Mouse (Mus musculus): Measurements from ENCODE around the gene Mrps23. TPM values are rescaled to one million over a fixed set of nuclear protein-coding genes. Genes with fewer than 3 reads are reported as not detected.

Mrps23 gene
- polyA plus RNA-seq (2014; fragmentation: Nextera tagmentation; extraction: Ambion mirVana) = 55.6 and 59.4 TPM in 2 replicates

GRCm38 (mm10) chr11:88203712-88204532 is at the start of gene Mrps23:
TSS of gene Mrps23 (plus strand) at chr11:88204388.
- DNase-seq (ENCODE audit: low spot score) = peak; percentile 98
- WGBS = under 1% methylated on average over 51 of the region's 51 CpGs

GRCm38 (mm10) chr11:88154500-88154899 is 49.7 kb upstream of the Mrps23 start:
- WGBS = 41% methylated on average over 8 of the region's 8 CpGs
- peak overlapping the region; percentile 81 for H3K27ac ChIP-seq (replicated peaks; ENCODE audit: low read depth, low read length)
- ATAC-seq (ENCODE audit: low read depth) (no peak), DNase-seq (ENCODE audit: low spot score) (no peak)
- H3K27me3 ChIP-seq (replicated peaks; ENCODE audit: control insufficient read depth, insufficient read depth, low read length) = no peaks in the 10 kb centered on the region
- no peak overlapping the region for H3K4me2 ChIP-seq (ENCODE audit: low read depth, low read length)
- no peak overlapping the region for H3K9ac ChIP-seq (ENCODE audit: low read depth, low read length)
- H3K4me1 ChIP-seq (ENCODE audit: control insufficient read depth, insufficient read depth, low read length) = peaks cover 61% of the 10 kb centered on the region
- no peaks in the 10 kb centered on the region for H3K9me3 ChIP-seq (ENCODE audit: control insufficient read depth, low read length)
- H3K36me3 ChIP-seq (ENCODE audit: control insufficient read depth, insufficient read depth, low read length) = no peaks in the 10 kb centered on the region
- H3K4me3 ChIP-seq (ENCODE audit: low read depth, low read length) = no peak overlapping the region

More at GRCm38 (mm10) chr11:88203712-88204532, at the start of gene Mrps23:
- peak within 1 kb of the TSS; percentile 75 for H3K4me3 ChIP-seq (ENCODE audit: low read depth, low read length)
- H3K36me3 ChIP-seq (ENCODE audit: control insufficient read depth, insufficient read depth, low read length) = peaks cover 14% of the 10 kb centered on the region
- H3K27ac ChIP-seq (replicated peaks; ENCODE audit: low read depth, low read length) = peak within 1 kb of the TSS; percentile 91
- H3K4me2 ChIP-seq (ENCODE audit: low read depth, low read length) = peak within 1 kb of the TSS; percentile 78
- H3K9ac ChIP-seq (ENCODE audit: low read depth, low read length) = peak within 1 kb of the TSS; percentile 77
- peaks cover 9% of the 10 kb centered on the region for H3K4me1 ChIP-seq (ENCODE audit: control insufficient read depth, insufficient read depth, low read length)
- no peaks in the 10 kb centered on the region for H3K27me3 ChIP-seq (replicated peaks; ENCODE audit: control insufficient read depth, insufficient read depth, low read length)
- peak; percentile 95 for ATAC-seq (ENCODE audit: low read depth)
- no peaks in the 10 kb centered on the region for H3K9me3 ChIP-seq (ENCODE audit: control insufficient read depth, low read length)

GRCm38 (mm10) chr11:88155451-88155850 is 48.7 kb upstream of the Mrps23 start:
- H3K27me3 ChIP-seq (replicated peaks; ENCODE audit: control insufficient read depth, insufficient read depth, low read length) = no peaks in the 10 kb centered on the region
- H3K4me3 ChIP-seq (ENCODE audit: low read depth, low read length) = no peak overlapping the region
- ATAC-seq (ENCODE audit: low read depth) (no peak), DNase-seq (ENCODE audit: low spot score) (no peak)
- 0 out of 2 replicates have a peak overlapping the region, but pooled peaks have one; percentile 6 for H3K27ac ChIP-seq (replicated peaks; ENCODE audit: low read depth, low read length)
- no peaks in the 10 kb centered on the region for H3K36me3 ChIP-seq (ENCODE audit: control insufficient read depth, insufficient read depth, low read length)
- H3K4me2 ChIP-seq (ENCODE audit: low read depth, low read length) = no peak overlapping the region
- H3K4me1 ChIP-seq (ENCODE audit: control insufficient read depth, insufficient read depth, low read length) = peaks cover 68% of the 10 kb centered on the region
- H3K9me3 ChIP-seq (ENCODE audit: control insufficient read depth, low read length) = no peaks in the 10 kb centered on the region
- 74% methylated on average over 3 of the region's 3 CpGs for WGBS
- H3K9ac ChIP-seq (ENCODE audit: low read depth, low read length) = peak overlapping the region; percentile 38; the same call in 1 of the 2 replicates

DNA sequence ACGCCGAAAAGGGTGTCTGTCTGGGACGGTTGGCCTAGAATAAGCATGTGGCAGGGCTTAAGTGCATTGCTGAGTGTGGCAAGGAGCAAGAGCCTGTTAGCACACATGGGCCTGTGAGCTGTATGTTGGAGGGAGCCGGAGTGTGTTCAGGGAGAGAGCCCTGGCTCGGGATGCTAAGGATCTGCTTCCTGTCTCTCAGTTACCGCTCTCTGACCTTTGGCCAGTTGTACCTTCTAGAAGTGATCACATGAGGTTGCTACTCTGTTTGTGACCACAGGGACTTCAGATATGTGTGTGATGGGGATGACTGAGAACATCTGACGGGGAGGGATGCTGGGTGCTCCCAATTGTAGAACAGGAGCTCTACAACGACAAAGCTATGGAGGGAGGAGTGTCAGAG is 48.2 kb upstream of the Mrps23 start:
- Histone ChIP-seq H3K27me3 (replicated peaks; ENCODE audit: control insufficient read depth, insufficient read depth, low read length) (no peaks in the 10 kb centered on the region), H3K4me2 (ENCODE audit: low read depth, low read length) (no peak overlapping the region), H3K4me3 (ENCODE audit: low read depth, low read length) (no peak overlapping the region), H3K9ac (ENCODE audit: low read depth, low read length) (no peak overlapping the region), H3K4me1 (ENCODE audit: control insufficient read depth, insufficient read depth, low read length) (peaks cover 72% of the 10 kb centered on the region), H3K27ac (replicated peaks; ENCODE audit: low read depth, low read length) (no peak overlapping the region), H3K36me3 (ENCODE audit: control insufficient read depth, insufficient read depth, low read length) (no peaks in the 10 kb centered on the region), H3K9me3 (ENCODE audit: control insufficient read depth, low read length) (no peaks in the 10 kb centered on the region)
- DNase-seq (ENCODE audit: low spot score) (no peak), ATAC-seq (ENCODE audit: low read depth) (no peak)
- 42% methylated on average over 8 of the region's 8 CpGs for WGBS

DNA sequence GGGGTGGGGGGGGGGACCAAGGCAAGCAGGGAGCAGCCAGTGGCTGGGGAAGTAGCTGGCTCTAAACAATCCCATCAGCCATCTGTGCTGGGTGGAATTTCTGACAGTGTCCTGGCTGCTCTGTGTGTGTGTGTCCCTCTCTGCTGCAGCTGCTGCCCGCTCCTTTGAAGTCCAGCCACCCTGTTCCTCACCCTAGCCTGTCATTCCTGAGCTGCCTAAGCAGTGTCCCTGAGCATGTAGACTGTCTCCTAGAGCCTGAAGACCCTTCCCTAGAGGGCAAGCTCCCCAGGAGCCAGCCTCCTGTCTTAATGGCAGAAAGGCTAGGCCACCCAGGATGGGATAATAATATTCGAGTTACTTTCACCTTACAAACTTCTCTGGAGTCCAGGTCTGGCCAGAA is 47.8 kb upstream of the Mrps23 start:
- WGBS = 69% methylated on average over 2 of the region's 2 CpGs
- ATAC-seq (ENCODE audit: low read depth) (no peak; the same call in 1 of the 2 replicates), DNase-seq (ENCODE audit: low spot score) (no peak)
- no peak overlapping the region for H3K9ac ChIP-seq (ENCODE audit: low read depth, low read length)
- peaks cover 72% of the 10 kb centered on the region for H3K4me1 ChIP-seq (ENCODE audit: control insufficient read depth, insufficient read depth, low read length)
- H3K9me3 ChIP-seq (ENCODE audit: control insufficient read depth, low read length) = no peaks in the 10 kb centered on the region
- no peaks in the 10 kb centered on the region for H3K36me3 ChIP-seq (ENCODE audit: control insufficient read depth, insufficient read depth, low read length)
- H3K4me2 ChIP-seq (ENCODE audit: low read depth, low read length) = no peak overlapping the region
- no peaks in the 10 kb centered on the region for H3K27me3 ChIP-seq (replicated peaks; ENCODE audit: control insufficient read depth, insufficient read depth, low read length)
- no peak overlapping the region; the same call in 1 of the 2 replicates for H3K27ac ChIP-seq (replicated peaks; ENCODE audit: low read depth, low read length)
- no peak overlapping the region for H3K4me3 ChIP-seq (ENCODE audit: low read depth, low read length)

DNA sequence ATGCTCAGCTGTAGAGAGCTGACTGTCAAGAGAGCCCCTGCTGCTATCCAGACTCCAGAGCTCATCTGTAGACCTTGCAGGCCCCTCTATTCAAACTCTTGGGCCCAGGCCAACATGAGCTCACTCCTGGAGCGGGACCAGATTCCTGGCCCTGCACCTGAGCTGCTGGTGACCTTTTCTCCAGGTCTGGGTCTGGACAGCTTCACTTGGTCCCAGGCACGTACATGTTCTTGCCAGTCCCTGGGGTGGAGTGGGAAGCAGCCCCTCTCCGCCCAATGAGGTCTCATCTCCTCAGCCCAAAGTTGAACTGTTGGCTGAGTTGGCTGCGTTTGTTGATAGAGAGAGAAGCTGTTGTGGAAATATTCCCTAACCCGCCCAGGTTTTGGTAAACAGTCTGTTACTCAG is 45.3 kb upstream of the Mrps23 start:
- H3K9me3 ChIP-seq (ENCODE audit: control insufficient read depth, low read length) = no peaks in the 10 kb centered on the region
- H3K9ac ChIP-seq (ENCODE audit: low read depth, low read length) = no peak overlapping the region
- H3K36me3 ChIP-seq (ENCODE audit: control insufficient read depth, insufficient read depth, low read length) = no peaks in the 10 kb centered on the region
- H3K4me2 ChIP-seq (ENCODE audit: low read depth, low read length) = 0 out of 2 replicates have a peak overlapping the region, but pooled peaks have one; percentile 20
- ATAC-seq (ENCODE audit: low read depth) = peak; percentile 38; the same call in 1 of the 2 replicates
- DNase-seq (ENCODE audit: low spot score) = peak; percentile 79
- H3K4me3 ChIP-seq (ENCODE audit: low read depth, low read length) = no peak overlapping the region
- peaks cover 60% of the 10 kb centered on the region for H3K4me1 ChIP-seq (ENCODE audit: control insufficient read depth, insufficient read depth, low read length)
- H3K27ac ChIP-seq (replicated peaks; ENCODE audit: low read depth, low read length) = peak overlapping the region; percentile 77
- WGBS = 54% methylated on average over 5 of the region's 5 CpGs
- no peaks in the 10 kb centered on the region for H3K27me3 ChIP-seq (replicated peaks; ENCODE audit: control insufficient read depth, insufficient read depth, low read length)

GRCm38 (mm10) chr11:88159389-88159788 is 44.8 kb upstream of the Mrps23 start:
- Histone ChIP-seq H3K4me3 (ENCODE audit: low read depth, low read length) (no peak overlapping the region), H3K9ac (ENCODE audit: low read depth, low read length) (no peak overlapping the region), H3K36me3 (ENCODE audit: control insufficient read depth, insufficient read depth, low read length) (no peaks in the 10 kb centered on the region), H3K4me1 (ENCODE audit: control insufficient read depth, insufficient read depth, low read length) (peaks cover 58% of the 10 kb centered on the region), H3K27me3 (replicated peaks; ENCODE audit: control insufficient read depth, insufficient read depth, low read length) (no peaks in the 10 kb centered on the region), H3K4me2 (ENCODE audit: low read depth, low read length) (peak overlapping the region; percentile 20; the same call in 1 of the 2 replicates), H3K27ac (replicated peaks; ENCODE audit: low read depth, low read length) (peak overlapping the region; percentile 77), H3K9me3 (ENCODE audit: control insufficient read depth, low read length) (no peaks in the 10 kb centered on the region)
- DNase-seq (ENCODE audit: low spot score) = no peak
- ATAC-seq (ENCODE audit: low read depth) = no peak
- 58% methylated on average over 11 of the region's 11 CpGs for WGBS

DNA sequence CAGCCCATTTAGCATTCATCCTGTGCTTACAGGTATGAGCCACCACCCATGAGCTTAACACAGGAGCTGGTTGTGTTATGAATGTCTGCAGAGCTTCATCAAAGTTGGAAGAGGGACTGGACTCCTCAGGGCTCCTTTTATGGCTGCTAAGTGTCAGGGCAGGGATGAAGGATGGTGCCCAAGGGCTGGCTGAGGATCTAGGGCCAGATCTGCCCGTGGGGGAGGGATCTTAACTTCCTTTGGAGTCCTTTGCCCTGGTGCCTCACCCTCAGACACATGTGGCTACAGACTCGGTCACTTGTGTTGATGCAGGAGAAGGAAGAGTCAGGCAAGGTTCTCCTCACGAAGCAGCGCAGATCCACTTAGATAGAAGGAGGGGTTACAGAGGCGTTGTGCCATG is 43.9 kb upstream of the Mrps23 start:
- H3K9me3 ChIP-seq (ENCODE audit: control insufficient read depth, low read length) = no peaks in the 10 kb centered on the region
- H3K4me3 ChIP-seq (ENCODE audit: low read depth, low read length) = no peak overlapping the region
- no peak for ATAC-seq (ENCODE audit: low read depth)
- H3K9ac ChIP-seq (ENCODE audit: low read depth, low read length) = no peak overlapping the region
- no peak for DNase-seq (ENCODE audit: low spot score)
- peak overlapping the region; percentile 78; the same call in 1 of the 2 replicates for H3K27ac ChIP-seq (replicated peaks; ENCODE audit: low read depth, low read length)
- H3K36me3 ChIP-seq (ENCODE audit: control insufficient read depth, insufficient read depth, low read length) = no peaks in the 10 kb centered on the region
- WGBS = 64% methylated on average over 5 of the region's 5 CpGs
- peaks cover 60% of the 10 kb centered on the region for H3K4me1 ChIP-seq (ENCODE audit: control insufficient read depth, insufficient read depth, low read length)
- H3K4me2 ChIP-seq (ENCODE audit: low read depth, low read length) = peak overlapping the region; percentile 74; the same call in 1 of the 2 replicates
- H3K27me3 ChIP-seq (replicated peaks; ENCODE audit: control insufficient read depth, insufficient read depth, low read length) = no peaks in the 10 kb centered on the region

Data from embryonic facial prominence, embryonic 14.5 days (tissue).